Mouse (Mus musculus): ENCODE results near the gene Slc17a6.
"Not testable (repeated sequence)": the region's sequence is repeated elsewhere in the genome, so short reads cannot be mapped to it uniquely, and the experiment has no call there.

The Slc17a6 gene

GRCm38 (mm10) chr7:51662441-51662840 lies 40.6 kb downstream of the Slc17a6 start:
- intact Hi-C loops (cut with DNase I), result no loop called here

- intact Hi-C loops (cut with DNase I), result no loop called here
These were observed 71.9 kb downstream of the Slc17a6 start for GRCm38 (mm10) chr7:51693539-51694217.

GRCm38 (mm10) chr7:51694452-51694851 lies 72.6 kb downstream of the Slc17a6 start:
- intact Hi-C loops (cut with DNase I), result no loop called here

GRCm38 (mm10) chr7:51709508-51709907 lies 87.7 kb downstream of the Slc17a6 start:
- intact Hi-C loops (cut with DNase I), result no loop called here

GRCm38 (mm10) chr7:51710346-51710745 lies 88.5 kb downstream of the Slc17a6 start:
- intact Hi-C loops (cut with DNase I), result not testable (repeated sequence)

- intact Hi-C loops (cut with DNase I), result no loop called here
These were observed 94.0 kb downstream of the Slc17a6 start for GRCm38 (mm10) chr7:51715771-51716170.
